Mouse (Mus musculus): ENCODE measurements around the gene Ppfibp1.

Ppfibp1 gene

GRCm38 (mm10) chr6:147024761-147025160 lies 136.5 kb downstream of the Ppfibp1 start:
- ATAC-seq (ENCODE audit: insufficient number of reproducible peaks, low FRiP score, low TSS enrichment), result no peak

GRCm38 (mm10) chr6:147028396-147028795 lies 140.1 kb downstream of the Ppfibp1 start:
- no peak for ATAC-seq (ENCODE audit: insufficient number of reproducible peaks, low FRiP score, low TSS enrichment)

GRCm38 (mm10) chr6:147029591-147029990 lies 141.3 kb downstream of the Ppfibp1 start:
- ATAC-seq (ENCODE audit: insufficient number of reproducible peaks, low FRiP score, low TSS enrichment), result peak; percentile 56

GRCm38 (mm10) chr6:147030096-147030885 lies 142.0 kb downstream of the Ppfibp1 start:
- ATAC-seq (ENCODE audit: insufficient number of reproducible peaks, low FRiP score, low TSS enrichment), result peak; percentile 48

- ATAC-seq (ENCODE audit: insufficient number of reproducible peaks, low FRiP score, low TSS enrichment), result peak; percentile 57
Measured at GRCm38 (mm10) chr6:147032303-147032925, 144.1 kb downstream of the Ppfibp1 start, which contains the start of gene Rep15. Gene Rep15, plus strand, starts transcription at chr6:147032584.

GRCm38 (mm10) chr6:147042291-147043290 lies 154.3 kb downstream of the Ppfibp1 start, which contains the start of gene Mrps35:
Gene Mrps35, plus strand, starts transcription at chr6:147042764.
- ATAC-seq (ENCODE audit: insufficient number of reproducible peaks, low FRiP score, low TSS enrichment), result peak; percentile 98

GRCm38 (mm10) chr6:147043633-147044032 lies 155.3 kb downstream of the Ppfibp1 start:
- no peak for ATAC-seq (ENCODE audit: insufficient number of reproducible peaks, low FRiP score, low TSS enrichment)

- ATAC-seq (ENCODE audit: insufficient number of reproducible peaks, low FRiP score, low TSS enrichment), result no peak
Measured at GRCm38 (mm10) chr6:147049239-147049805, 161.0 kb downstream of the Ppfibp1 start.

GRCm38 (mm10) chr6:147051666-147052065 lies 163.4 kb downstream of the Ppfibp1 start:
- ATAC-seq (ENCODE audit: insufficient number of reproducible peaks, low FRiP score, low TSS enrichment), result no peak

GRCm38 (mm10) chr6:147052440-147052839 lies 164.2 kb downstream of the Ppfibp1 start:
- ATAC-seq (ENCODE audit: insufficient number of reproducible peaks, low FRiP score, low TSS enrichment), result no peak

- no peak for ATAC-seq (ENCODE audit: insufficient number of reproducible peaks, low FRiP score, low TSS enrichment)
Measured at GRCm38 (mm10) chr6:147053785-147054646, 165.7 kb downstream of the Ppfibp1 start.

GRCm38 (mm10) chr6:147055374-147055977 lies 167.2 kb downstream of the Ppfibp1 start:
- ATAC-seq (ENCODE audit: insufficient number of reproducible peaks, low FRiP score, low TSS enrichment), result no peak

- no peak for ATAC-seq (ENCODE audit: insufficient number of reproducible peaks, low FRiP score, low TSS enrichment)
Measured at GRCm38 (mm10) chr6:147059326-147059725, 171.0 kb downstream of the Ppfibp1 start.

- no peak for ATAC-seq (ENCODE audit: insufficient number of reproducible peaks, low FRiP score, low TSS enrichment)
Measured at GRCm38 (mm10) chr6:147061630-147062029, 173.3 kb downstream of the Ppfibp1 start.

- ATAC-seq (ENCODE audit: insufficient number of reproducible peaks, low FRiP score, low TSS enrichment), result no peak
Measured at GRCm38 (mm10) chr6:147062034-147062433, 173.7 kb downstream of the Ppfibp1 start.

GRCm38 (mm10) chr6:147062694-147063093 lies 174.4 kb downstream of the Ppfibp1 start:
- ATAC-seq (ENCODE audit: insufficient number of reproducible peaks, low FRiP score, low TSS enrichment), result no peak

- ATAC-seq (ENCODE audit: insufficient number of reproducible peaks, low FRiP score, low TSS enrichment), result no peak
Measured at GRCm38 (mm10) chr6:147064226-147064943, 176.1 kb downstream of the Ppfibp1 start.

GRCm38 (mm10) chr6:147064944-147065261 lies 176.6 kb downstream of the Ppfibp1 start:
- ATAC-seq (ENCODE audit: insufficient number of reproducible peaks, low FRiP score, low TSS enrichment), result no peak

All from cerebellum, adult (tissue).